Mouse (Mus musculus) adrenal gland, adult 8-10 months (tissue): Measurements from ENCODE around the gene Htr3a. TPM values are rescaled to one million over a fixed set of nuclear protein-coding genes. Genes with fewer than 3 reads are reported as not detected.
A peak's percentile ranks its signal among the peaks of the same experiment; 100 is the strongest.

ENCODE experiments used
- DNase-seq: peaks from one replicate; pipeline ENCODE4 v3.0.0; 2022
- total RNA-seq, 4 experiments: library from RNA; stranded (reverse); gene quantifications; 2 replicates each; pipeline ENCODE4 v1.2.4; 2022

Htr3a gene
- total RNA-seq, result 10 to 100 TPM in 2 of 4 experiments, 1 to 10 TPM in 2; 4.7 to 14.2 (median 8.5) TPM

DNA sequence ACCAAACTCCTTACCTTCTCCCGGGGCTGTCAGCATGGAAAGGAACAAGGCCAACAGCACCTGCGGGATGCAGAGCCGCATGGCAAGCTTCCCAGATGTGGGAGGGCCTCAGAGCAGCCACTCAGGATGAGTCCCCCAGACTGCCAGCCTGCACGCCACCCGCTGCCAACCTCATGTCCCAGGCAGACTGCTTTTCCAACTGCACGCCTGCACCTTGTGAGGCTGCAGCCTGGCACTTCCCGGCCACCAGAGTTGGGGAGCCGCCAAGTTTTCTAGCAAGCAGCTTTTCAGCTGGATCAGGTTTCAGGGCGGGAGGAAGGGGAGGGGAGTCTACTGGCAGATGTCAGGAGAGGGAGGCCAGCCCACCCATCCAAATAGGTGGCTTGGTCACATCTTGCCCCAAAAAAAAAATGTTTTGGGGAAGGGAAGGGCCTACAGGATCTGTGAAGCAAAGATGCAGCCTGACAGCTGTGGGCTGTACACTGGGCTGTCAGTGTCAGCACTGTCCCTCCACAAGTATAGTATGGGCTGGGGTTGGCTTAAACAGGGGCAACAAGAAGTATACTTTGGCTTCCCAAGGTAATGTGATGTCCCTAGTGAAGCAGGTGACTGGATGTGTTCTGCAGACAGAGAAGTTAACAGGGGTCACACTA is at the start of gene Htr3a:
TSS of gene Htr3a (minus strand) at position 215 of the 653 bp plus-strand sequence.
- peak; percentile 26 for DNase-seq

- DNase-seq, result no peak
These were observed 36.7 kb upstream of the Htr3a start for GRCm38 (mm10) chr9:48947565-48947964.

DNA sequence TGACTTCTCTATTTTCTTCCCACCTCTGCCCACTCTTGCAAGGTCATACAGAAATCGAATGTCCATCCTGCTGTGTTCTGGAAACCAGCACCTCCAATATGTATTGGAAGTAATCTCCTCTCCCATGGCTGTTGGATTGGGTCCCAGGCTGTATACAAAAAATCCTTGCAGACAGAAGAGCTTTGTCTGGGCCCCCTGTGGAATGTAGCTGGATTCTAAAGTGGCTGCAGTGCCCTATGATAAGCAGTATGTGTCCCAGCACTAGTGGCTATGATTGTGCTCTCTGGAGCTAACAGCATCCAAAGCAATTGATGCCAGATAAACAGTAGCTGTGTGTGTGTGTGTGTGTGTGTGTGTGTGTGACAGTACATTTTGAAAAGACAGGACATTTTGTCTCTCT is 31.4 kb upstream of the Htr3a start:
- no peak for DNase-seq

DNA sequence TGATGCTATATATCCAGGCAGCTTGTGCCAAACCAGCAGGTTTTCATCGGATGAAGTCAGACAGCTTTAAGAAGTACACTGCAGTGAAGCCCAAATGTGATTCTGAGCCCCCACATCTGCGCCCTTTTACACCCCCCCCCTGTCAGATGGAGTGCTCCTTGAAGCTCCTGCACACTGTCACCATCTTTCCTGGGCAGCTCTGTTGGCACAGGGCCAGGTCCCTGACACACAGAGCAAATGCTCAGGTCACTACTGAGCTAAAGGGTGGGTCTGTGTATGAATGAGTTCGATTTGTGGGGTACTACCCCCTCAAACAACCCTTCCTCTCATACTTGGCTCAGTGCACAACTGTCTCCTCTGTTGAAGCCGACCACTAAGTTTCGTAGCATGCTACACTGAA is 18.5 kb upstream of the Htr3a start:
- DNase-seq, result no peak

- DNase-seq, result no peak
These were observed 17.9 kb upstream of the Htr3a start for GRCm38 (mm10) chr9:48928781-48929180.

DNA sequence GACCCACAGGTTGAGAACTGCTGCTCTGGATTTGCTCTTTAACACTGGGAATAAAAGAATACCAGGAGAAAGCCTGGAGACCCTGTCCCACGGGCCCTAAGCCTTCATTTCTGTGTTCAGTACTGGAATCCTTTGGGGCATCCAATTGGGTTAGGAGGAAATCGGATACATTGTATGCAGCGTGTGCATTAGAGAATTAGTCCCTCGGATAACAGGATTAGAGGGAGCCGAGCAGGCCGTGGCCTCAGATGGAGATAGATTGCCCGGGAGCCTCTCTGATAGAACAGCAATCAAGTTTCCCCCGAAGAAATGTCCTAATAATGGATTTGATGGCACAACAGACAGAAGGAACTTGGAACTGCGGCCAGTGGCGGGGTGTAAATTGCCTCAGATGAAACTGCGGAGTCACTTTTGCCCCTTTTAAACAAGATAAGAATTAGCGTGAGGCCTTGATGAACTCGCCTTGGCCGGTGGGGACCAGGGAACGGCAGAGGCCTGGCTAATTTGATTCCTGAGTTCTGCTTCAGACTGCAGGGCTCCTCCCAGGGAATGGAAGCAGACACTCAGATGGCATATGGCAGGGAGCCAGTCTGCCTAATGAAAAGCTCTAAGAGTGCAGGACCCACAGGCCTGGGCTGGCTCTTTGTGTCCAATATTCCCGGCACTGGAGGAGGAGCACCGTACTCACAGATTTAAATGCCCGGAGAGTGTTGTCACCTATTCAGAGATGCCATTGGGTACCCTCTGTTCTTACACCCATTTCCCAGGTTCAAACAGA is 5.3 kb upstream of the Htr3a start:
- DNase-seq, result no peak

DNA sequence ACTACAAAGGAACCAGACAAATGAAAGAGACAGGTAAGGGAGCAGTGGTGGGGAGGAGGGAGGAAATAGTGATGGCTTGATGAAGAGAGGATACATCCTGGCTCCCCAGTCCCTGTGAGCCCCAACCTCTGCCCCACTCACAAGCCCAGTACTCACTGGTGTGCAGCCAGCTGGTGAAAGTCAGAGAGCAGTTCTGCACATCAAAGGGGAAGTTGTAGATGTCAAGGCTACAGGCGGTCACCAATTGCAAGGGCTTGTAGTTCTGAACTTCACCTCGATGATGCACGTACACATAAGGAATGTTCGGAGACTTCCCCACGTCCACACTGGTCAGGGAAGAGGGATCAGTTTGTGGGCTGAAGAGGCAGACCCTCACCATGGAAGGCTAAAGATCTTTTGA is 6.5 kb downstream of the Htr3a start:
- peak; percentile 29 for DNase-seq

DNA sequence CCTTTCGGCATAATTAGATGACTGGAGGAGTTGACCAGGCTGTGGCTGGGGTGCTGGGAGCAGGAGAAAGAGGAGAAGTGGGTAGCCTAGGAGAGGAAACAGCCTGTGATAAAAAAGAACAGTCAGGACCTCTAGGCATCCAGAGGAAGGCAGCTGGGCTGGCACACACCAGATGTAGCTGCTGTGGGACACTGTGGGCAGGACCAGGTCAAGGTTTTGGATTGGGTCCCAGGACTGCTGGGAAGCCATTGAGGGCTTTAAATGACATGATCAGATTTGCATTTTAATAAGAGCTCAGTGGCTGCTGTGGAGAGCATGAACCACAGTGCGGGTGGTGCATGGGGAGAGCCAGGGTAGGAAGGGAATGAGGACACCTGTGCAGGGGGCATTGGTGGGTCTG is 7.1 kb downstream of the Htr3a start:
- peak; percentile 43 for DNase-seq

- no peak for DNase-seq
These were observed 12.3 kb downstream of the Htr3a start for GRCm38 (mm10) chr9:48898551-48898950.

DNA sequence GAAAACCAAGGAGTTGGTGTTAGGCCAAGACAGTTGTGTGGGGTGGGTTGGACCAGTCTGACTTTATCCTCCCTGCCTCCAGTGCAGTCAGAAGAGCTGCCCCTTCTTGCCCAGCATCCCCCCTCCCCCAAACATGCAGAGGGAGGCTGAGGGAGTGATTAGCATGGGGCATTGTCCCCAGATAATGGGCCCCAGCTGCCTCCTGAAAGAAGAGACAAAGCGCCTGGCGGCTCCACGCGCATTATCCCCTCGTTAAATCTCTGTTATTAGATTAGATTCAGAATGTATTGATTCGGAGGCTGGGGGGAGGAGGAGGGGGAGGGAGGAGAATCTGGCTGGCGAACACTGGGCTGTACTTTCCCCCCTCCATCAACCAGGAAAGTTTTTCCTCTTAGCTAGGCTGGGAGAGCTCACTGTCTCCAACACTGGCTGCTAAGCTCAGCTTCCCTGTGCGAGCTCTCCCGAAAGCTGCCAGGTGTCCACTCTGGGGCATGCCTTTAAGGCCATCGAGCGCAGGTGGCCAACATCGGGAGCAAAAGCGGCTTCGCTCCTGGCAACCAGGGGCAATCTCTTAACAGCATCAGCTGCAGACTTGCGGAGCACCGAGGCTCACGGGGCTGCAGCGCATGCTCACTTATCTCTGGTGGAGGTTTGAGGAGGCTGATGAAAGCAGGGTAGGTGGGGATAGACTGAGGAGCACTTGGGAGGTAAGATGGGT is 14.9 kb downstream of the Htr3a start:
- no peak for DNase-seq

- no peak for DNase-seq
These were observed 16.1 kb downstream of the Htr3a start for GRCm38 (mm10) chr9:48894755-48895154.

DNA sequence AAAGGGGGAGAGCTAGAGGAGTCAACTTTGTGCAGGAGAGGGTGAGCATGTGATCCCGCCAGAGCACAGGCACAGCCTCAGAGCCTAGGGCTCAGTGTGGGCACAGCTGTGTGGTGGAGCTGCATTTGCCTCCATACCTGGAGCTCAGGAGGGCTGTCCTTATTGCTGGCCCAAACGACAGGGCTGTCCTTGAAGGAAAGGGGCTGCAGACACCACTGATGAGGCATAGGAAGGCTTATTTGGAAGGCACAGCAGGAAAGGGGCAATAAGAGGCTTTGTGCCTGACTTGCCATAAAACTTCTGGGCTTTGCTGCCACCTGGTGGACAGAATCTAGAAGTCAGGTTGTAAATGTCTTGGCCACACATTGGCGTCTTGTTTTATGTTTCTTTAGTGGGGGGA is 16.9 kb downstream of the Htr3a start:
- DNase-seq, result peak; percentile 39

- no peak for DNase-seq
These were observed 21.8 kb downstream of the Htr3a start for GRCm38 (mm10) chr9:48889093-48889492.

- no peak for DNase-seq
These were observed 38.0 kb downstream of the Htr3a start for GRCm38 (mm10) chr9:48872896-48873295.

DNA sequence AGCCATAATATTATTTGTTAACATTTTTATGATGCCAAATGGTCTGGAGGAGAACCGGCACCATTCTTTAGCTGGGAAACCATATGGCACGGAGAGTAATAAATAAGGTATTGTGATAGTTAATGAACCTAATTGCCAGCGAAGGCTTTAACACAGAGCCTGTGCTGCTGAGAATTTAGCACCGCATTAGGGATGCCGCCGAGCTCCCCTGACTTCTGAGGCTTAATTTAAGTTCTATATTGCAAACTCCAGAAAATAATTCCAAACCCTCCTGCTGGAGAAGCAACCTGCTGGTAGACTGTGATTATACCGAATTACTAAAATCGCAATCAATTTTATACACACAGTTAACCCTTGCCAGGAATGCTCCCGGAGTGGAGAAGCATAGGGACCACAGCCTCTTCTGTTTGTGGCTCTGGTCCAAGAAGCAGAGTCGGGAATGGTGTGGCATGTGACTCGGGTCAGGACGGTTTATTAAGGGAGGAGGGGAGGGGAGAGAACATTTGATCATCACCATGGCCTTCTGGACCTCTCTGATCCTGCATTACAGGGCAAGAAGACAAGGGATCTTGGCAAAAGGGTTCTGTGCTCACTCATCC is 44.3 kb downstream of the Htr3a start:
- DNase-seq, result no peak

DNA sequence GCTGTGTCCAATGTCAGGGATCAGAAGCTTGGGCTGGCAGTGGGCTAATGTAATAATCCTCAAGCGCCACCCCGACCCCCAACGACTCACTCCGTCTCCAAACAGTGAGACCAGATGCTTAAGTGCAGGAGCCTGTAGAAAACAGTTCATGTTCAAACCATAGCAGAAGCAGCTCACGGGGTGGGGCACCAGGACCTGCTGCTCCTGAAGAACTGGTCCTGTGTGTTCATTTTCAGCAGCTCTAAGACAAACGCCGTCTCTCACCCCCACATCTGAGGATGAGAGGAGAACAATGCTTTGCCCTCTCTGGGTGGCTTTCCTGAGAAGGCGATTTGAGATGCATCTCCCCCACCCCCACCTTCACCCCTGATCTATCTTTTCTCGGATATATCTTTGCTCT is 45.7 kb downstream of the Htr3a start:
- no peak for DNase-seq

- DNase-seq, result no peak
These were observed 49.4 kb downstream of the Htr3a start for GRCm38 (mm10) chr9:48861481-48861880.

DNA sequence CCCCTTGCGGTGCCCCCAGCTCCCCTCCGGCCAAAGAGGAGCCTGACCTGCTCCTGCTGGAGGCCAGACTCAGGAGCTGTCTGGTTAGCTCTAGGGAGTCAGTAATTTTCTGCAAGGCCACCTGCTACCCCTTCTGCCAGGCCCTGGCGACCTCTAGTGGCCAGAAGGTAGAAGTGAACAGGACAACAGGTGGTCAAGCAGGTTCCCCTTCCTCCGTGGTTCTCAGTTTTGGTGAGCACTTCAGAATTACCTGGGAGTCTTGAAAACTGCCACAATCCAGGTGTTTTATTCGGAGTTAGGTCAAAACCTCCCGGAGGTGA is 50.4 kb downstream of the Htr3a start:
- DNase-seq, result peak; percentile 62

DNA sequence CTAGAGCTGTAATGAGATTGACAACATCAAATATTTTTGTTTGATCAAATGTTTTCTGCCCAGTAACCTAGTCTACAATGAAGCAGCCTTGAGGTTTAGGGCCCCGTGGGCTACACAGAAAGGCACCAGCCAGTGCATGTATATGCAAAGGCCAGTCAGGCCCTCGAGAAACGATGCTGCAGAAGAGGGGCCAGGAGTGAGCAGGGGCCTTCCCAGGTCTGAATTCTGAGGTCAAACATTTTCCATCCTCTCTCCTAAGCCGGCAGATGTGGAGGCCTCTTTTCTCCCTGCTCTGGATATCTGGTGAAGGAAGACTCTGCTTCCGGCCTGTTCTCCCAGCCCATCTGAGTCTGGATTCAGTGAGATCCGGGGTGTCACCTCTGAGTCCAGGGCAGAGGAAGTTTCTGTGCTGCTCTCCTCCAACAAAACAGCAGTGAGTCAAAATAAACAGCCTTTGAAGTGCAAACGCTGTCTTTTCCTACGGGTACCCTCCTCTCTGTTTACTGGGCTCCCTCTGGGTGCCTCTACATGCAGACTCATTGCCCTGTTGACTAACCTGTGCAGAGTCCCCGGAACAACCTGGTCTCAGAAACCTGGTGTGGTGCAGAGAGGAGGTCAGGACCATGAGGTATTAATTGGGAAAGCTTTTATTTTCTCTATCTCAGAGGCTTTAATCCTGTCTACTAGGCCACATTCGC is 50.9 kb downstream of the Htr3a start:
- DNase-seq, result no peak

DNA sequence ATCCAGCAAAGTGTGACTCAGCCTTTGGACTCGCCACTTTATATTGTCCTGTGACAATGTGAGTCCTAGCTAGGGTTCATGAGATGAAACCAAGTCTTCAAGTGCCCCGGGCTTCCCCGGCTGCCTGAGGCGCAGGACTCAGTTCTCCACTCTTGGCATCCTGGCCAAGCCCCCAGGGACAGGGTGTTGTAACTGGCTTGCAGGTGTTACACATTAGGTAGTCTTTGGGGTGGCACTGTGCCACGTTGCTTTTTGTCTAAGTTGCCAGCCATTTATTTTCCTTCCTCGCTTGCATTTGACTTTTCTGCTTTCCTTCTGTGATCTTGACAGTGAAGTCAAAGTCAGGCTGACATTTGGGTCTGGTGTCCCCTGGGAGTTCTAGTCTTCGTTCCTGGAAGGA is 53.0 kb downstream of the Htr3a start:
- DNase-seq, result no peak

DNA sequence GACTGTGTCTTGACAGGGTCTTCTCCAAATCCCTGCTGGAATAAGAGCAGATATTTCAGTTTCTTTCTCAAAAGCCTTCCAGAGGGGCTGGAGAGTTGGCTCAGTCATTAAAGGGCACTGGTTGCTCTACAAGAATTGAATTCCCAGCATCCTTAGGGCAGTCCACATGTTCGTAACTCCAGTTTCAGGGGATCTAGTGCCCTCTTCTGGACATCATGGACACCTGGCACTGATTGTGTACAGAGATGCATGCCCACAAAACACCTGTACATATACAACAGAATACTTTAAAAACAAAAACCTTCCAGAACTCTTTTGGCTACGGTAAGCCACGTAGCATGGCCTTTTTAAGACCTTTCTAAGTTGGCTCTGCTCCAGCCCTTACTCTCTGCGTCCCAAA is 54.7 kb downstream of the Htr3a start:
- DNase-seq, result no peak

DNA sequence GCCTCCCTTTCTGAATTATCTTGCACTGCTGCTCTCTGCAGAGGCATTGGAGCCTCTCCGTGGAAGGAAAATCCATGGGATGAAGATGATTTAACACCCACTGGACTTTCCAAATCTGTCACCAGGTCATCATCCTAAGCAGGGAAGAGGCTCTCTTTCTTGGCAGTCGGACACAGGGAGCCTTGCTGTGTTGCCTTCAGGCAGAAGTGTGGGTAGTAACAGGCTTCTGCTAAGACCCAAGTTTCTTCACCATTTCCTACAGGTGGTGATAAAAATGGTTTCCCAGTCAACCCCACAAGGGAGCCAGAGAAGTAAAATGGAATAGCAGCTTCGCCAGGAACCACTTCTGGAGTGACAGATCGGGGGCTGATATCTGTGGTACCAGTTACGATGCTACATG is 61.4 kb downstream of the Htr3a start:
- DNase-seq, result no peak
